Mouse (Mus musculus): ENCODE data around the gene Npr1. TPM values are rescaled to one million over a fixed set of nuclear protein-coding genes. Genes with fewer than 3 reads are reported as not detected.

Npr1 gene
- polyA plus RNA-seq, 1 experiment from 2014 or later = 3.8 TPM

Other genes starting within 250 kb of the Npr1 start
- 81.7 and 94.8 TPM in 2 replicates for gene Jtb, start 234.3 kb downstream of the Npr1 start, polyA plus RNA-seq (2016; fragmentation: Nextera tagmentation; extraction: Ambion mirVana)
- 4.8 and 5.3 TPM in 2 replicates for gene Creb3l4, start 222.4 kb downstream of the Npr1 start, polyA plus RNA-seq (2016; fragmentation: Nextera tagmentation; extraction: Ambion mirVana)
- gene Slc39a1, start 217.7 kb downstream of the Npr1 start, polyA plus RNA-seq (2016; fragmentation: Nextera tagmentation; extraction: Ambion mirVana) = 46.8 and 46.9 TPM in 2 replicates
- 20.5 and 25.8 TPM in 2 replicates for gene Crtc2, start 211.7 kb downstream of the Npr1 start, polyA plus RNA-seq (2016; fragmentation: Nextera tagmentation; extraction: Ambion mirVana)
- gene Dennd4b, start 200.7 kb downstream of the Npr1 start, polyA plus RNA-seq (2016; fragmentation: Nextera tagmentation; extraction: Ambion mirVana) = 6.2 and 6.7 TPM in 2 replicates
- gene Gatad2b, start 172.7 kb downstream of the Npr1 start, polyA plus RNA-seq (2016; fragmentation: Nextera tagmentation; extraction: Ambion mirVana) = 14.2 and 17.1 TPM in 2 replicates
- gene Slc27a3, start 75.9 kb downstream of the Npr1 start, polyA plus RNA-seq (2016; fragmentation: Nextera tagmentation; extraction: Ambion mirVana) = 32.9 and 35.3 TPM in 2 replicates
- gene Ints3, start 32.2 kb downstream of the Npr1 start, polyA plus RNA-seq (2016; fragmentation: Nextera tagmentation; extraction: Ambion mirVana) = 40.5 and 44.3 TPM in 2 replicates
- gene Ilf2, start 10.3 kb upstream of the Npr1 start, polyA plus RNA-seq (2016; fragmentation: Nextera tagmentation; extraction: Ambion mirVana) = 292 and 310 TPM in 2 replicates
- gene Snapin, start 25.2 kb upstream of the Npr1 start, polyA plus RNA-seq (2016; fragmentation: Nextera tagmentation; extraction: Ambion mirVana) = 80.6 and 89.5 TPM in 2 replicates
- gene Chtop, start 43.6 kb upstream of the Npr1 start, polyA plus RNA-seq (2016; fragmentation: Nextera tagmentation; extraction: Ambion mirVana) = 203 and 218 TPM in 2 replicates
- gene S100a1, start 48.5 kb upstream of the Npr1 start, polyA plus RNA-seq (2016; fragmentation: Nextera tagmentation; extraction: Ambion mirVana) = 5.8 and 13.4 TPM in 2 replicates
- 15.3 and 16.4 TPM in 2 replicates for gene S100a13, start 48.6 kb upstream of the Npr1 start, polyA plus RNA-seq (2016; fragmentation: Nextera tagmentation; extraction: Ambion mirVana)
- gene S100a14, start 61.0 kb upstream of the Npr1 start, polyA plus RNA-seq (2016; fragmentation: Nextera tagmentation; extraction: Ambion mirVana) = 0.66 TPM in 1 of 2 replicates, not detected in the other
- gene S100a16, start 71.4 kb upstream of the Npr1 start, polyA plus RNA-seq (2016; fragmentation: Nextera tagmentation; extraction: Ambion mirVana) = 40.0 and 45.8 TPM in 2 replicates
- gene S100a3, start 94.7 kb upstream of the Npr1 start, polyA plus RNA-seq (2016; fragmentation: Nextera tagmentation; extraction: Ambion mirVana) = 0.59 and 0.63 TPM in 2 replicates
- not detected in 2 replicates for gene S100a2, start 124.4 kb upstream of the Npr1 start, polyA plus RNA-seq (2016; fragmentation: Nextera tagmentation; extraction: Ambion mirVana)
- gene Gm42674, start 136.0 kb upstream of the Npr1 start, polyA plus RNA-seq (2016; fragmentation: Nextera tagmentation; extraction: Ambion mirVana) = not detected in 2 replicates
- gene S100a4, start 137.9 kb upstream of the Npr1 start, polyA plus RNA-seq (2016; fragmentation: Nextera tagmentation; extraction: Ambion mirVana) = 1.2 and 1.3 TPM in 2 replicates
- gene S100a5, start 142.7 kb upstream of the Npr1 start, polyA plus RNA-seq (2016; fragmentation: Nextera tagmentation; extraction: Ambion mirVana) = not detected in 2 replicates
- gene S100a6, start 147.0 kb upstream of the Npr1 start, polyA plus RNA-seq (2016; fragmentation: Nextera tagmentation; extraction: Ambion mirVana) = 28.5 and 30.3 TPM in 2 replicates
- gene S100a7a, start 188.2 kb upstream of the Npr1 start, polyA plus RNA-seq (2016; fragmentation: Nextera tagmentation; extraction: Ambion mirVana) = not detected in 2 replicates
- 8.2 and 19.4 TPM in 2 replicates for gene S100a8, start 203.1 kb upstream of the Npr1 start, polyA plus RNA-seq (2016; fragmentation: Nextera tagmentation; extraction: Ambion mirVana)
- 7.9 and 10.2 TPM in 2 replicates for gene S100a9, start 229.9 kb upstream of the Npr1 start, polyA plus RNA-seq (2016; fragmentation: Nextera tagmentation; extraction: Ambion mirVana)